Mouse (Mus musculus): ENCODE data around the gene Methig1. TPM values are rescaled to one million over a fixed set of nuclear protein-coding genes. Genes with fewer than 3 reads are reported as not detected.

Methig1 gene
- polyA plus RNA-seq, 1 experiment from 2014 or later: not detected

DNA sequence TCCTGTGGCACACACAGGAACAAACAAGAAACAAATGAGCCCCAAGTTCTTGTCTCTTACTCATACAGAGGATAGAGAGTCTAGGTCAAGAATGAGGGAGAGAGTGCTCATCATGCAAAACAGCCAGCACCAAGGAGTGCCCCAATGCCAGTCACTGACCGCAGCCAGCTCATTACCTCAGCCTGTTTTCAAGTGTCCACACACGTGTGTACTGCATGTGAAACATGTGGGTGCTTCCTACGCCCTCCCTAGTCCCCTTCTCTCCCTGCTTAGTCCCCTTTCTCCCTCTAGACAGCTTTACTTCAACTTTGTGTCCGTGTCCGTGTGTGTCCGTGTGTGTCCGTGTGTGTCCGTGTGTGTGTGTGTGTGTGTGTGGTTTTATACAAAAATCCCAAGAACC lies 26.7 kb downstream of the Methig1 start:
- H3K9me3 ChIP-seq (replicated peaks): no peaks in the 10 kb centered on the region
- ATAC-seq (replicated peaks; ENCODE audit: insufficient number of reproducible peaks, insufficient read depth, low FRiP score, low read depth): no peak
- no peak overlapping the region for H3K4me2 ChIP-seq
- WGBS: 86% methylated on average over 8 of the region's 8 CpGs
- H3K36me3 ChIP-seq: no peaks in the 10 kb centered on the region
- no peak overlapping the region for H3K4me3 ChIP-seq
- no peaks in the 10 kb centered on the region for H3K27me3 ChIP-seq
- H3K27ac ChIP-seq: no peak overlapping the region
- no peaks in the 10 kb centered on the region for H3K4me1 ChIP-seq (replicated peaks)
- H3K9ac ChIP-seq: no peak overlapping the region

- Histone ChIP-seq H3K9ac (no peak overlapping the region), H3K27me3 (no peaks in the 10 kb centered on the region), H3K4me2 (no peak overlapping the region), H3K4me1 (replicated peaks) (no peaks in the 10 kb centered on the region), H3K4me3 (no peak overlapping the region), H3K36me3 (no peaks in the 10 kb centered on the region), H3K27ac (no peak overlapping the region), H3K9me3 (replicated peaks) (no peaks in the 10 kb centered on the region)
- ATAC-seq (replicated peaks; ENCODE audit: insufficient number of reproducible peaks, insufficient read depth, low FRiP score, low read depth): no peak
- 59% methylated on average over 2 of the region's 2 CpGs for WGBS
Observed at GRCm38 (mm10) chr15:100380104-100380503, 27.2 kb downstream of the Methig1 start.

DNA sequence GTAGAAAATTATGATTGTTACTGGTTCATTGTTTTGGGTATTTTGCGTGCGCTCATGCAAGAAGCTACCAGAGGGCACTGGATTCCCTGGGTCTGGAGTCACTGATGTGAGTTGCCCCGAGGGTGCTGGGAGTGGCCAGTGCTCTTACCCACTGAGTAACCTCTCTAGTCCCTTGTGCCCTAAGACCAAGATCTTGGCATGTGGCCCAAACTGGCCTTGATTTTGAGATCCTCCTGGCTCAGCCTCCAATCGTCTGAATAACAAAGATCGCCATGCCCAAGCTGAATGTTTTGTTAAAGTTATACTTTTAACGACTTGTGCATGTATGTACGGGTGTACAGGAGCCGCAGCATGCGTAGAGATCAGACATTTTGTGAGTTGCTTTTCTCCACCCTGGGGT lies 32.8 kb downstream of the Methig1 start:
- no peak overlapping the region for H3K4me2 ChIP-seq
- H3K27ac ChIP-seq: no peak overlapping the region
- H3K27me3 ChIP-seq: no peaks in the 10 kb centered on the region
- no peak for ATAC-seq (replicated peaks; ENCODE audit: insufficient number of reproducible peaks, insufficient read depth, low FRiP score, low read depth)
- 90% methylated on average over 9 of the region's 9 CpGs for WGBS
- no peak overlapping the region for H3K4me3 ChIP-seq
- H3K36me3 ChIP-seq: no peaks in the 10 kb centered on the region
- H3K9me3 ChIP-seq (replicated peaks): no peaks in the 10 kb centered on the region
- H3K9ac ChIP-seq: no peak overlapping the region
- H3K4me1 ChIP-seq (replicated peaks): peaks cover 14% of the 10 kb centered on the region

DNA sequence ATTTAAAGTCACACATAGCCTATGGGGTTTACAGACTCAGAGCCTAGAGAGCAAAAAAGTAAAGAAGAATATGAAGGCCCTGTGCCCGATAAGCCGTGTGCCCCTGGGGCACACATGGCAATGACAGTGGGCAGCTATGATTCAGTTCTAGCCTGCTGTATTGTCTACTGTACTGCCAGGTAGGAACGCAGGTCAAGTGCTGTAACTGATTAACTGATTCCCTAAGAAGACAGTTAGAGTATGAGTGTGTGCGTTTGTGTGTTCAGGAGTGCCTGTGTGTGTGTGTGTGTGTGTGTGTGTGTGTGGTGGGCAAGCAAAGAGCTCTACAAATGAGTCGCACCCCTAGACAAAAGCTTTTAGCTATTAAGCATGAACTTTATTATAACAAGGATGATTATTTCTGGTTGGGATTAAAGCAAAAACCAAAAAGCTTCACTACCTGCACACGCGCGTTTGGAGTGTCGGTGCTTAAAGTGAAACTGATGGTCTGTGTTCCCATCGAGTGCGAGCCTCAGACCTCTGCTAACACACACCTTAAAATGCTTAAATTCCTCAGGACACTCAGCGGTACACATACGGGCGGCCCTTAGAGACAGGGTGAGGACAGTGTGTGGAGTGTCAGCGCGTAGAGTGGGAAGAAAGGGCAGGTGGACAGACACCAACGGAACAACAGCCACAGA lies 34.7 kb downstream of the Methig1 start:
- H3K9me3 ChIP-seq (replicated peaks): no peaks in the 10 kb centered on the region
- H3K4me3 ChIP-seq: no peak overlapping the region
- no peak for ATAC-seq (replicated peaks; ENCODE audit: insufficient number of reproducible peaks, insufficient read depth, low FRiP score, low read depth)
- no peak overlapping the region for H3K9ac ChIP-seq
- no peak overlapping the region for H3K27ac ChIP-seq
- H3K36me3 ChIP-seq: no peaks in the 10 kb centered on the region
- H3K4me1 ChIP-seq (replicated peaks): peaks cover 18% of the 10 kb centered on the region
- no peak overlapping the region for H3K4me2 ChIP-seq
- no peaks in the 10 kb centered on the region for H3K27me3 ChIP-seq
- 87% methylated on average over 17 of the region's 17 CpGs for WGBS

- no peak overlapping the region for H3K4me2 ChIP-seq
Observed at GRCm38 (mm10) chr15:100388224-100388835, 35.4 kb downstream of the Methig1 start.

DNA sequence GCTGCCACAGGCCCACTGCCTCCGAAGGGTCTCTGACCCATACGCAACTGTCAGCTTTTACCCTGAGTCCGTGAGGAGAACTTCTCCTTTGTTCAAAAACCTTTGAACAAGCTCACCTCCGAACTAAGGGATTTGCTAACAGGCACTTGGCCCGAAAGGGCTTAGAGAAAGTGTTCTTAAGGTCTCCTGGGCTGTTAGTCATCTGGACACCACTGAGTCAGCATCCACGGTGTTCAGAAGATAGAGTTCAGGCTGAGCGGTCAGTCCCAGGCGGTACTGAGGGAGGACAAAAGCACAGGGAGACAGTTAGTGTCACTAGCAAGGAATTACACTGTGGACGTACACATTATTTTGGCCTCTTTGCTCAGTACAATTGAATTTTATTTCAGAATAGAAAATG lies 35.9 kb downstream of the Methig1 start:
- no peaks in the 10 kb centered on the region for H3K27me3 ChIP-seq
- H3K4me3 ChIP-seq: no peak overlapping the region
- H3K4me2 ChIP-seq: no peak overlapping the region
- 73% methylated on average over 9 of the region's 9 CpGs for WGBS
- H3K36me3 ChIP-seq: 0 out of 2 replicates have a peak, but pooled peaks cover 4% of the 10 kb centered on the region
- H3K9ac ChIP-seq: no peak overlapping the region
- H3K27ac ChIP-seq: no peak overlapping the region
- ATAC-seq (replicated peaks; ENCODE audit: insufficient number of reproducible peaks, insufficient read depth, low FRiP score, low read depth): no peak
- H3K9me3 ChIP-seq (replicated peaks): no peaks in the 10 kb centered on the region
- H3K4me1 ChIP-seq (replicated peaks): peaks cover 21% of the 10 kb centered on the region

More at GRCm38 (mm10) chr15:100388224-100388835, 35.4 kb downstream of the Methig1 start:
- no peak overlapping the region for H3K27ac ChIP-seq
- no peak for ATAC-seq (replicated peaks; ENCODE audit: insufficient number of reproducible peaks, insufficient read depth, low FRiP score, low read depth)
- H3K9ac ChIP-seq: no peak overlapping the region
- no peak overlapping the region for H3K4me3 ChIP-seq
- H3K4me1 ChIP-seq (replicated peaks): peaks cover 21% of the 10 kb centered on the region
- H3K27me3 ChIP-seq: no peaks in the 10 kb centered on the region
- 83% methylated on average over 16 of the region's 16 CpGs for WGBS
- H3K36me3 ChIP-seq: no peaks in the 10 kb centered on the region
- H3K9me3 ChIP-seq (replicated peaks): no peaks in the 10 kb centered on the region

GRCm38 (mm10) chr15:100391066-100391465 lies 38.1 kb downstream of the Methig1 start:
- Histone ChIP-seq H3K27ac (no peak overlapping the region), H3K4me1 (replicated peaks) (peaks cover 21% of the 10 kb centered on the region), H3K9ac (no peak overlapping the region), H3K4me2 (no peak overlapping the region), H3K9me3 (replicated peaks) (no peaks in the 10 kb centered on the region), H3K27me3 (no peaks in the 10 kb centered on the region), H3K36me3 (peaks cover 23% of the 10 kb centered on the region), H3K4me3 (no peak overlapping the region)
- WGBS: 50% methylated on average over 7 of the region's 7 CpGs
- no peak for ATAC-seq (replicated peaks; ENCODE audit: insufficient number of reproducible peaks, insufficient read depth, low FRiP score, low read depth)

DNA sequence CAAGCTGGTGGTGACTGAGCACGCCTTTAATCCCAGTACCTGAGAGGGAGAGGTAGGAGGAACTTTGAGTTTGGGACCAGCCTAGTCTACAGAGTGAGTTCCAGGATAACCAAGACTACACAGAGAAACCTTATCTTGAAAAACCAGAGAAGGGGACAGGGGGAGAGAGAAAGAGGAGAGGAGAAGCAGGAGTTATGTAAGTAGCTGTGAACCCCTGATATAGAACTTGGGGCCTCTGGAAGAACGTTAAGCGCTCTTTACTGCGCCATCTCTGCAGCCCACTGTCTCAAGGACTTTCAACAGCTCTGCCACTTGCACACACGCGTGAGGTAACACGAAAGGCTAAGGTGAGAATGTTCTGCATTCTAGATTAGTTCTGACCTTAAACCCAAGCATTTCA lies 38.6 kb downstream of the Methig1 start:
- Histone ChIP-seq H3K9me3 (replicated peaks) (no peaks in the 10 kb centered on the region), H3K36me3 (peaks cover 29% of the 10 kb centered on the region), H3K9ac (no peak overlapping the region), H3K27ac (no peak overlapping the region), H3K4me2 (no peak overlapping the region), H3K4me1 (replicated peaks) (peaks cover 21% of the 10 kb centered on the region), H3K4me3 (no peak overlapping the region), H3K27me3 (no peaks in the 10 kb centered on the region)
- ATAC-seq (replicated peaks; ENCODE audit: insufficient number of reproducible peaks, insufficient read depth, low FRiP score, low read depth): no peak
- WGBS: 77% methylated on average over 7 of the region's 7 CpGs

DNA sequence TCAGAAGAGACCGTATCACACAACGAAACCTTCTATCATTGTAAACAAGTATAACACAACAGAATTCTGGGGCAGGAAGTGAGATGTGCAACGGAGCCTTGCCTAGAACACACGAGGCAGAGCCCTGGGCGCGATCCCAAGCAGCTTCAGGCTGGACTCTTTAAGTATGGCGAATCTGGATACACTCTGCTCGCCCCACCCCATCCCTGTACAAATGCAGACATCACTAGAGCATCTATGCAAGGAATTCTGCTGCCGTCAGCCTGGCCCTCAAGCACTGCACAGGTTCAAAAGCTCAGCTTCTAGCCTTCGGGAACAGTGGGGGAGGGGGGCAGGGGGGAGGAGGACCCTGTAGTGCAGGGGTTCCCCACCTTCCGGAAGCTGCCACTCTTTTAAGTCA lies 40.1 kb downstream of the Methig1 start:
- Histone ChIP-seq H3K4me2 (no peak overlapping the region), H3K27me3 (no peaks in the 10 kb centered on the region), H3K9me3 (replicated peaks) (no peaks in the 10 kb centered on the region), H3K27ac (no peak overlapping the region), H3K36me3 (peaks cover 42% of the 10 kb centered on the region), H3K4me1 (replicated peaks) (peaks cover 21% of the 10 kb centered on the region), H3K4me3 (no peak overlapping the region), H3K9ac (no peak overlapping the region)
- ATAC-seq (replicated peaks; ENCODE audit: insufficient number of reproducible peaks, insufficient read depth, low FRiP score, low read depth): no peak
- WGBS: 62% methylated on average over 11 of the region's 11 CpGs

- ATAC-seq (replicated peaks; ENCODE audit: insufficient number of reproducible peaks, insufficient read depth, low FRiP score, low read depth): no peak
- over 99% methylated on average over 3 of the region's 3 CpGs for WGBS
- Histone ChIP-seq H3K36me3 (peaks cover 63% of the 10 kb centered on the region), H3K4me3 (no peak overlapping the region), H3K9me3 (replicated peaks) (no peaks in the 10 kb centered on the region), H3K27ac (no peak overlapping the region), H3K4me1 (replicated peaks) (peaks cover 9% of the 10 kb centered on the region; the same call in 1 of the 2 replicates), H3K27me3 (no peaks in the 10 kb centered on the region), H3K9ac (no peak overlapping the region), H3K4me2 (no peak overlapping the region)
Observed at GRCm38 (mm10) chr15:100395561-100395960, 42.6 kb downstream of the Methig1 start.

DNA sequence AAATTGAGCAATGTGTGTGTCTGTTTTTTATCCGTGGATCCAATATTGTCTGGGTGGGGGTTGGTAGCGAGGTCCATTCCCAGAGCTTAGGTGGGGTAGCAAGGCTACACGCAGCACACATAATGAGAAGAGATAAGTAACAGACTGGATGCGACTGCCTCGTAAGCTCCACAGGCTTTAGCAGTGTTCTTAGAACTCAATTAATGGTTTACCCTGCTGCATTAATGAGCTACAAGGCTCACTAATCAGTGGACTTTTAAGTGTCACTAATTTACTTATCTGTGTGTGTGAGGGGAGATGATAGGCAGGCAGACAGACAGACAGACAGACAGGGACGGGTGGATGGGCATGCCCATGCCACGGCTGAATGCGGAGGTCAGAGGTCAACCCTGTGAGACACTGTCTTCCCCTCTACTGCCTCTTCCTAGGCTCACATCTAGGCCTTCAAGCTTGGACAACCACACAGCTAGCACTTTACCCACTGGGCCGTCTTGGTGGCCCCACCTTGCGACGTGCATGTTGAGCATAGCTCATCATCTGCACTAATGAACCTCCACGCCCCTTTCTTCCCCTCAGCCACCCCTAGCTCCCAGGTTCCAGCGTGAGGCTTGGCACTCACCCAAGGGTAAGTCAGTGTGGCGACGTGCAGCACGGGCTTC lies 47.8 kb downstream of the Methig1 start:
- 80% methylated on average over 16 of the region's 16 CpGs for WGBS
- H3K4me2 ChIP-seq: no peak overlapping the region
- ATAC-seq (replicated peaks; ENCODE audit: insufficient number of reproducible peaks, insufficient read depth, low FRiP score, low read depth): no peak
- no peaks in the 10 kb centered on the region for H3K9me3 ChIP-seq (replicated peaks)
- H3K9ac ChIP-seq: no peak overlapping the region
- peaks cover 85% of the 10 kb centered on the region for H3K36me3 ChIP-seq
- H3K4me1 ChIP-seq (replicated peaks): peaks cover under 1% of the 10 kb centered on the region; the same call in 1 of the 2 replicates
- no peak overlapping the region for H3K4me3 ChIP-seq
- H3K27me3 ChIP-seq: no peaks in the 10 kb centered on the region
- H3K27ac ChIP-seq: no peak overlapping the region

All from heart, embryonic 15.5 days (tissue).